Mouse (Mus musculus) kidney, adult 2 months (tissue): Measurements from ENCODE around the gene Fam3b.

Source experiments
- CTCF ChIP-seq: fragments of 200-500 bp; conservative IDR thresholded peaks from 2 replicates; pipeline ENCODE4 v1.5.1; 2011; ENCODE audit warnings: low read depth, mild to moderate bottlenecking, control low read depth, low read length, moderate library complexity, mixed read lengths; ENCODE audit not compliant: insufficient read depth, insufficient read length
- POLR2A ChIP-seq: fragments of 200-500 bp; IDR thresholded peaks from one replicate; pipeline ENCODE4 v1.6.1; 2011; ENCODE audit warnings: low read depth, low read length, control low read depth

DNA sequence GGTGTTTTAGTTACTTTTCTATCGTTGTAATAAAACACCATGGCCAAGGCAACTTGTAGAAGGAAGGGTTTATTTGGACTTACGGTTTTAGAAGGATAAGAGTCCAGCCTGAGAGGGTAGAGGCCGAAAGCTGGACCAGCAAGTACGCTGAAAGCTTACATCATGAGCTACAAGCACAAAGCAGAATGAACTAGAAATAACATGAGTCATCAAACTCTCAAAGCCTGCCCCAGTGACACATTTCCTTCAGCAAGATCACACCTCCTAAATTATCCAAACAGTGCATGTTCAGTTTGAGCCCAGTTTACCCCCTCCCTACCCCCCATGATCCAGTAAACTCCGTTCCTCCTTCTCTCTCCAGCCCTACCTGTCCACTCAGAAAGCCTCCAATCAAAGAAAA is 19.1 kb upstream of the Fam3b start:
- TF ChIP-seq CTCF (no peak), POLR2A (no peak)
